Mouse (Mus musculus): ENCODE results near the gene Paqr5.

Gene Paqr5

DNA sequence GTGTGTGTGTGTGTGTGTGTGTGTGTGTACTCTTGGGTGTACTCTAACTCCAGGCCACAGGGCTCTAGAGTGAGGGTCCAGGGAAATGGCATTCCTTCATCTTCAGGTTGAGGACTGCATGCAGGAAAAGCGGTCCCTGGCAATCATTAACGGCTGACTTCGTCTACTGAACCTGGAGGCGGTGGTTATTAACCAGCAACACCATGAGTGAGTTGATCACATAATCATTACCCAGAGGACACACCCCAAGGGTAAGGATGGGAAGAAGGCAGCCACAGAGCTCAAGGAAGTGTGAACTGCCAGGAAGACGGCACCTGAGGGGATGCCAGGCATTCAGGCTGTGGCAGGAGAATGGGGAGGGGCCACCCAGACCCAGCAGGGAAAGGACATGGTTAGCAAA is 18.3 kb downstream of the Paqr5 start:
- DNase-seq: no peak

- DNase-seq: no peak
Observed at GRCm38 (mm10) chr9:62007028-62007427, 19.6 kb downstream of the Paqr5 start.

- DNase-seq: no peak
Observed at GRCm38 (mm10) chr9:62003611-62004010, 23.0 kb downstream of the Paqr5 start.

GRCm38 (mm10) chr9:61999653-62000420 is 26.8 kb downstream of the Paqr5 start:
- no peak for DNase-seq

DNA sequence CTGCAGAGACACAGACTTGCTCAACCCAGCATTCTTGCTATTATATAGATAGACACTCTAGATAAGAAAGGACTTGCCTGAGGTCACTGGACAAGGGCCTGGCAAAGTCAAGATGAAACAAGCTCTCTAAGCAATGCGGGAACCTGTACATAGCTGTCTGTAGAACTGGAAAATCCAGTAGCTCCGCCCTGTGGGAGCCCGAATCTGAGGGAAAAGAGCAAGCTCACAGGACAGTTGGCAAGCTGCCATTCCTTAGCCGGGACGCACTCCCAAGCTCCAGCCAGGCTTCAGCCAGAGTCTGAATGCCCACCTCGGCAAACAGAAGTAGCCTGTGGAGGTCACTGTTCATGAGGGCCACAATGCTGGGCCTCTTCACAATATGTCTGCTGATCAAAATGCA is 28.8 kb downstream of the Paqr5 start:
- DNase-seq: no peak

DNA sequence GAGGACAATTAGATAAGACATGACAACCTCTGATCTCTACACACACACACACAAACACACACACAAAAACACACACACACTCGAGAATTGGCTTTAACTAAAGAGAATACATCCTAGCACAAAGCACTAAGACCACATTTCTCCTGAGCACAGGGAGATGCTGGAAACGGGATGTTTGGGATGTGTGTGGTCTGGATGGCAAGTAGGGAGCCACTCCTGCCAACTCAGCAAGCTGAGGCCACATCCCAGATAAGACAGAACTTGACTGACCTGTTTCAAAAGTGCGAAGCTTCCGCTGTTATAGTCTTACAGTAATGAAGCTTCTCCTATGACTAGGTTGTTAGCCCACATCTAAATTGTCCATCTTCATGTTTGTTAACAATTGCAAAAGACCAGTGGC is 35.5 kb downstream of the Paqr5 start:
- DNase-seq: no peak

- DNase-seq: no peak
Observed at GRCm38 (mm10) chr9:61990738-61991137, 35.9 kb downstream of the Paqr5 start.

- DNase-seq: no peak
Observed at GRCm38 (mm10) chr9:61986055-61986454, 40.6 kb downstream of the Paqr5 start.

DNA sequence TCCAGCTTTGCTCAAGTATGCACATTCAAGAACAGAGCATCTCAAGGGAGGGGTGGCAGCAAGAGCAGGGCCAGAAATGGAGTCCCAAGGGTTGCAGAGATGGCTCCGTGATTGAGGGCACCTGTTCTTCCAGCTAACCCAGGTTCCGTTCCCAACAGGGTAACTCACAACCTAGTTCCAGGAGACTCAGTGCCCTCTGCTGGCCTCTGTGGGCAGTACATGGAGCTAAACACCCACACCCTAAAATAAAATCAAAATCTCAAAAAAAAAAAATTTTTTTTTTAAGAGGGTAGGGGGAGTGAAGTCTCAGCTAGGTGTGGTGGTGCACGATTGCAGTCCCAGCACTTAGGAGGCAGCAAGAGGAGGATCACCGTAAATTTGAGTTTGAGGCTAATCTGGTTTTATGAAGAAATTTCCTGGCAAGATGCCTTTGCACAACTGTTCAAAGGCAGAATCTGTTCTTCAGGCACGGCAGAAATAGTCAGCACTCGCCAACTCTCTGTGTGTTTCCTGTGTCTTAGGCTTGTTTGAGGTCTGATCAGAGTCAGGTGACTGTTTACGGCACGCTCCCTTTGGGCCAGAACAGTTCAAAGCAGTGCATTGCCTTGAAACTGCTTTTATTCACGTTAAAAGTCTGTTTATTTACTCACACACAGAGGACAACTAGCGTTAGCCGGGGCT is 41.3 kb downstream of the Paqr5 start:
- DNase-seq: peak; percentile 47 to 73

GRCm38 (mm10) chr9:61982940-61983620 is 43.6 kb downstream of the Paqr5 start:
- DNase-seq: peak; percentile 21 to 41

DNA sequence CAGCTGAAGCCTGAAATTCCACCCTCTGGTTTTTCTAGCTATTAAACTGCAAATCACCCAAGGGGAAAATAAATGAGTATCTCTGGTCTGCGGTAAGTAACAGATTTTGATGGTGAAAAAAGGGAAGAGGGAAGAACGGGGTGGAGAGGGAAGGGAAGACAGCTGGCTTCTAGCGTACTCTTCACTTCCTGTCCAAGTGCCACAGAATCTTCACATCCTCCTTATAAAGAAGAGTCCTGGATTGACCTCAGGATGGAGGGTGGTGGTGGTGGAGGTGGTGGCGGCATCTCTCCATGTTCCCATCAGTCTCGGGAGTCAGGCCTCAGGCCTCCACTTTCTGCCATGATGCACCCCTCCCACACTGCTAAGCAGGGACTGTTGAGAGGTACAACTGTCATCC is 44.8 kb downstream of the Paqr5 start:
- no peak for DNase-seq

GRCm38 (mm10) chr9:61979983-61980382 is 46.7 kb downstream of the Paqr5 start:
- DNase-seq: no peak

- no peak for DNase-seq
Observed at GRCm38 (mm10) chr9:61977258-61977945, 49.3 kb downstream of the Paqr5 start.

GRCm38 (mm10) chr9:61972031-61972430 is 54.6 kb downstream of the Paqr5 start:
- no peak for DNase-seq

DNA sequence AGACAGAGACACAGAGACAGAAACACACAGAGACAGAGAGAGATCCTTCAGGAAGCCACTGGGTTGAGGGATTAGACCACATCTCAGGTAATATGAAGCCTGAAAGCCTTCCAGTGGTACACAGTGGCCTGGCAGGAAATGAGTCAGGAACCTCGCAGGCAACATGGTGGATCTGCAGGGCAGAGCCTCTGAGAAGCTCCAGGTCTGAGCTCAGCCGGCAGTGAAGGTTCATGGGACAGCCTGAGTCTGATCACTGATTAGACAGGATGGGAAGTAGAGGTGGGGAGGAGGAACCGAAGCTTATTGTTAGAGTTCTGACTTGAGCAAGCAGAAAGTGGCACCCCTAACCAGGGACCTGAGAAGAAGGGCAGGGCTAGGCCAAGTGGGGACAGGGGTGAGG is 55.6 kb downstream of the Paqr5 start:
- no peak for DNase-seq

DNA sequence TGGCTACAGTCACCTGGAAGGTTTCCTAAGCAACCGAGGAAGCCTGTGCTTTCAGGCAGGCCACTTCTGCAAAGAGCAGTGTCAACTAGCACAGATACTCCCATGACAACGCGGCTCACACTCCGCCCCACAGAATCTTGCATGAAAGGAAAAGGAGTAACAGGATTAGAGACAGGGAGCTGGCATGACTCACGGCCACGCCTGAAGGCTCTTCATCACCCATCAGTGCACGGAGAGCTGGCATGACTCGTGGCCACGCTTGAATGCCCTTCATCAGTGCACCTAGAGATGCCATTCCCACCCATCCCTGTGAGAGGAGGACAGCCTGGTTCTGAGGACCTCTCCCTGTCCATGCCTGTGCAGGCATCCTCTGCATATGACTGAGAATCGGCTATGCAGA is 59.3 kb downstream of the Paqr5 start:
- no peak for DNase-seq

DNA sequence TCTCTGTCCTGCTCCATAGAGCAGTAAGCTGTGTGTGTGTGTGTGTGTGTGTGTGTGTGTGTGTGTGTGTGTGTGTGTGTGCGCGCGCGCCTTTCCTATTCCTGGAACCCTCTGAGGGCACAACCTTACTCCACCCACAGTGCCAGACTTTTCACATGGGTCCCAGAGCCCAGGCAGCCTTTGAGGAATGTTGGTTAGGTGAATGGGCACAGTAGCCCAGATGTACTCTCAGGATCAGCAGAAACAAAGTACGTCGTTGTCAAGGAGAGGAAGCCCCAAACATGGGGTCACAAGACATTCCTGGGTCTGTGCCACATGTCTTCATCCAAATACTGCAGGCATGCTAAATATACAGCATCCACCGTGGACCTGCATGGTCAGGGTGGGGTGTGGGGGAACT is 60.7 kb downstream of the Paqr5 start:
- DNase-seq: no peak

GRCm38 (mm10) chr9:61965411-61965930 is 61.2 kb downstream of the Paqr5 start:
- DNase-seq: peak; percentile 54 to 71

DNA sequence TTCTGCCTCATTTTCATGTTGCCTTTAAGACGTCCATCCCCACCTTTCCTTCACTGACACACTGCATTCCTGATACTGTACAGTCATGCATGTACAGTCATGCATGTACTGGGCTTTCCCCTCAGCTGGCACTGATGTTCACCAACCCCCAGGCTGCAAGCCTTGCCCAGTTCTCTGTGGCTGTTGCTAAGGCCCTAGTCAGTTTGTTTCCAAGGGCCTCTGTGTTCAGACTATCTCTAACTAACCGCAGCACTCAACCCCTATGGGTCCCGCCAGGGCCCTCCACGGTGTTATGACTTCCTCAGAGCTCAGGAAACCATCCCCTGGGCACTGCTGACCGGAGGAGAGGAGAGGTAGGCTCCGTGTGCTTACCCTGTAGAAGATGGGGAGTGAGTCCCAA is 63.3 kb downstream of the Paqr5 start:
- no peak for DNase-seq

GRCm38 (mm10) chr9:61961181-61961580 is 65.5 kb downstream of the Paqr5 start:
- DNase-seq: no peak

DNA sequence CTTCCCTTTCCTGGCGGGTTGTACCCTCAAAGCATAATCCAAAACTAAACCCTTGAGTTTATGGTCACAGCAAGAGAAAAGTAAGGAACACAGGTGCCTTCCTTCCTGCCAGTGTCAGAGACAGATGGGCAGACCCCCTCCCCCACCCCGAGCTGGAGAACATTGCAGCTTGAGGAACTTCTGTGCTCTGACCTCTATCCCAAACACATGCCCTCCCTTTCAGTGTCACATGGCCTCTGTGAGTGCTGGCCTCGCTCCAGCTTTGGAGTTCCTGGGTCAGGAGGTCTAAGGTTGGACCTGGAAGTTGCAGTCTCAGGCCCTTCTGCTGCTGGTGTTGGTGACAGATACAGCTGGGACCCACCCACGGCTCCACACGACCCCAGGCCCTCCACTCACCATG is 65.9 kb downstream of the Paqr5 start:
- DNase-seq: peak in 1 of 2 experiments; percentile 19

DNA sequence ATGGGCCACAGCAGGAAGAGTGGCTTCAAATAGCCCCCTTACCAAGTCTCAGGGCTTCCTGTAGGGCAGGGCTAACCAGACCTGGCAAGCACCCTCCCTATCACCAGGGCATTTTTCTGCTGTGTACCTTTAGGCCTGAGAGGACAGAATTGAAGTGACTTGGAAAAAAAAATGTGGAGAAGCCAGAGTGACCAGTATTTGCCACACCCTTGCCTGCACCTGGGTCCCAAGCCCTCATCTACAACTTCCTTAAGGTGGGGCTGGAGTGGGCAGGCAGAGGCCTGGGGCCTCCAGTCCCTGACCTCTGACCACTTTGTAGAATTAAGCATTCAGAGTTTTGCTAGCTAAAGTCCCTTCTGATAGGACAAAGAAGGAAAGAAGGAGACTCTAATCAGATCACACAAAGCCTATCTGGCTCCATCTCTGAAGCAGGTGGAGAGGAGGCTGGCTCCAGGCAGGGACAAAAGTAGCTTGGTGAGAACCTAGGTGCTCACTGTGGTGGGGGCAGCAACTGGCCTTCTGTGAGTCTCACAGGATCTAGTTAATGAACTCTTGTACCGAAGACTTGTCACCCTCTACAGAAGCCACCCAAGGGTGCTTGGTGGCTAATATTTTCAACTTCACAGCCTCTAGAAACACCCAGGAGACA is 66.6 kb downstream of the Paqr5 start:
- DNase-seq: no peak

DNA sequence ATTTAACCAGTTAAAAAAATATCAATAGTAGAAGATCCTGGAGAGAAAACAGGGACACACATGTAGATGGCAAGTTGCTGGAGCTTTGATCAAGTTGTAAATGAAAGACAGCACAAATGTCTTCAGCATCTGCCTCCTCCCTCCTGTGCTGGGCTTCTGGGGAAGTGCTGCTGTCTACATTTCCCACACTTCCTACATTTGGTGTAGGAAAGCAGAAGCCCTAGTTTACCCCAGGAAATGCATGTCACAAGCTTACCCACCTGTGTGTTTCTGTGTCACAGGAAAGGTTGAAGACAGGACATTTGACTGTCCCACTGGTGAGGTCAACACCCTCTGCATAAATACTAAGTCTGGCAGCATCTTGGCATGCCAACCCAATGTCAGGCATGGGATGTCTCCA is 71.9 kb downstream of the Paqr5 start:
- no peak for DNase-seq

Measured in spleen, adult 18-20 months (tissue).